Mouse (Mus musculus): ENCODE measurements around the gene Aagab. TPM values are rescaled to one million over a fixed set of nuclear protein-coding genes. Genes with fewer than 3 reads are reported as not detected.
A peak's percentile ranks its signal among the peaks of the same experiment; 100 is the strongest.

The Aagab gene
- polyA plus RNA-seq, 1 experiment from 2014 or later, result 30.1 TPM

GRCm38 (mm10) chr9:63660061-63660460 lies 57.6 kb downstream of the Aagab start:
- Histone ChIP-seq H3K9me3 (no peaks in the 10 kb centered on the region), H3K36me3 (peaks cover 83% of the 10 kb centered on the region), H3K4me1 (replicated peaks) (peaks cover 48% of the 10 kb centered on the region), H3K27ac (no peak overlapping the region), H3K4me2 (no peak overlapping the region), H3K9ac (replicated peaks) (no peak overlapping the region), H3K4me3 (replicated peaks) (no peak overlapping the region), H3K27me3 (no peaks in the 10 kb centered on the region)
- ATAC-seq (ENCODE audit: insufficient number of reproducible peaks, insufficient read depth, low FRiP score, low TSS enrichment, low read depth), result no peak
- WGBS, result 95% methylated on average over 4 of the region's 4 CpGs

GRCm38 (mm10) chr9:63660691-63661090 lies 58.2 kb downstream of the Aagab start:
- H3K4me2 ChIP-seq, result no peak overlapping the region
- 88% methylated on average over 3 of the region's 3 CpGs for WGBS
- H3K4me1 ChIP-seq (replicated peaks), result peaks cover 49% of the 10 kb centered on the region
- H3K9ac ChIP-seq (replicated peaks), result no peak overlapping the region
- no peaks in the 10 kb centered on the region for H3K9me3 ChIP-seq
- H3K4me3 ChIP-seq (replicated peaks), result no peak overlapping the region
- no peak for ATAC-seq (ENCODE audit: insufficient number of reproducible peaks, insufficient read depth, low FRiP score, low TSS enrichment, low read depth)
- H3K27ac ChIP-seq, result no peak overlapping the region
- H3K36me3 ChIP-seq, result peaks cover 80% of the 10 kb centered on the region
- no peaks in the 10 kb centered on the region for H3K27me3 ChIP-seq

- Histone ChIP-seq H3K36me3 (peaks cover 81% of the 10 kb centered on the region), H3K9ac (replicated peaks) (no peak overlapping the region), H3K4me1 (replicated peaks) (peaks cover 69% of the 10 kb centered on the region), H3K27me3 (no peaks in the 10 kb centered on the region), H3K4me2 (no peak overlapping the region), H3K4me3 (replicated peaks) (no peak overlapping the region), H3K9me3 (no peaks in the 10 kb centered on the region), H3K27ac (0 out of 2 replicates have a peak overlapping the region, but pooled peaks have one; percentile 7)
- ATAC-seq (ENCODE audit: insufficient number of reproducible peaks, insufficient read depth, low FRiP score, low TSS enrichment, low read depth), result no peak
- WGBS, result 77% methylated on average over 7 of the region's 7 CpGs
These were observed 60.3 kb downstream of the Aagab start for GRCm38 (mm10) chr9:63662759-63663158.

GRCm38 (mm10) chr9:63663222-63663621 lies 60.8 kb downstream of the Aagab start:
- Histone ChIP-seq H3K4me1 (replicated peaks) (peaks cover 74% of the 10 kb centered on the region), H3K9me3 (no peaks in the 10 kb centered on the region), H3K36me3 (peaks cover 76% of the 10 kb centered on the region), H3K27ac (peak overlapping the region; percentile 45; the same call in 1 of the 2 replicates), H3K27me3 (no peaks in the 10 kb centered on the region), H3K9ac (replicated peaks) (no peak overlapping the region), H3K4me3 (replicated peaks) (no peak overlapping the region), H3K4me2 (no peak overlapping the region)
- no peak for ATAC-seq (ENCODE audit: insufficient number of reproducible peaks, insufficient read depth, low FRiP score, low TSS enrichment, low read depth)
- WGBS, result 36% methylated on average over 10 of the region's 10 CpGs

- 79% methylated on average over 2 of the region's 2 CpGs for WGBS
- no peaks in the 10 kb centered on the region for H3K27me3 ChIP-seq
- no peak overlapping the region for H3K4me3 ChIP-seq (replicated peaks)
- ATAC-seq (ENCODE audit: insufficient number of reproducible peaks, insufficient read depth, low FRiP score, low TSS enrichment, low read depth), result no peak
- peaks cover 72% of the 10 kb centered on the region for H3K36me3 ChIP-seq
- H3K4me1 ChIP-seq (replicated peaks), result peaks cover 74% of the 10 kb centered on the region
- H3K4me2 ChIP-seq, result no peak overlapping the region
- H3K9ac ChIP-seq (replicated peaks), result no peak overlapping the region
- no peaks in the 10 kb centered on the region for H3K9me3 ChIP-seq
- peak overlapping the region; percentile 73 for H3K27ac ChIP-seq
These were observed 61.9 kb downstream of the Aagab start for GRCm38 (mm10) chr9:63664300-63664745.

GRCm38 (mm10) chr9:63664792-63665646 lies 62.6 kb downstream of the Aagab start:
- peaks cover 65% of the 10 kb centered on the region for H3K36me3 ChIP-seq
- H3K9ac ChIP-seq (replicated peaks), result no peak overlapping the region
- H3K27me3 ChIP-seq, result no peaks in the 10 kb centered on the region
- no peak for ATAC-seq (ENCODE audit: insufficient number of reproducible peaks, insufficient read depth, low FRiP score, low TSS enrichment, low read depth)
- H3K9me3 ChIP-seq, result no peaks in the 10 kb centered on the region
- WGBS, result 59% methylated on average over 13 of the region's 13 CpGs
- H3K4me3 ChIP-seq (replicated peaks), result no peak overlapping the region
- peak overlapping the region; percentile 73 for H3K27ac ChIP-seq
- H3K4me1 ChIP-seq (replicated peaks), result peaks cover 72% of the 10 kb centered on the region
- H3K4me2 ChIP-seq, result no peak overlapping the region

- H3K4me3 ChIP-seq (replicated peaks), result no peak overlapping the region
- ATAC-seq (ENCODE audit: insufficient number of reproducible peaks, insufficient read depth, low FRiP score, low TSS enrichment, low read depth), result no peak
- peak overlapping the region; percentile 64 for H3K27ac ChIP-seq
- H3K27me3 ChIP-seq, result no peaks in the 10 kb centered on the region
- peaks cover 59% of the 10 kb centered on the region for H3K36me3 ChIP-seq
- H3K9me3 ChIP-seq, result no peaks in the 10 kb centered on the region
- peaks cover 70% of the 10 kb centered on the region for H3K4me1 ChIP-seq (replicated peaks)
- H3K4me2 ChIP-seq, result no peak overlapping the region
- H3K9ac ChIP-seq (replicated peaks), result no peak overlapping the region
- 62% methylated on average over 18 of the region's 18 CpGs for WGBS
These were observed 64.3 kb downstream of the Aagab start for GRCm38 (mm10) chr9:63666612-63667372.

GRCm38 (mm10) chr9:63667373-63667724 lies 64.9 kb downstream of the Aagab start:
- no peak overlapping the region for H3K4me2 ChIP-seq
- no peaks in the 10 kb centered on the region for H3K9me3 ChIP-seq
- H3K27ac ChIP-seq, result no peak overlapping the region
- no peaks in the 10 kb centered on the region for H3K27me3 ChIP-seq
- no peak overlapping the region for H3K4me3 ChIP-seq (replicated peaks)
- no peak overlapping the region for H3K9ac ChIP-seq (replicated peaks)
- ATAC-seq (ENCODE audit: insufficient number of reproducible peaks, insufficient read depth, low FRiP score, low TSS enrichment, low read depth), result no peak
- WGBS, result 81% methylated on average over 8 of the region's 8 CpGs
- H3K4me1 ChIP-seq (replicated peaks), result peaks cover 71% of the 10 kb centered on the region
- peaks cover 53% of the 10 kb centered on the region for H3K36me3 ChIP-seq

- no peak for ATAC-seq (ENCODE audit: insufficient number of reproducible peaks, insufficient read depth, low FRiP score, low TSS enrichment, low read depth)
- no peaks in the 10 kb centered on the region for H3K9me3 ChIP-seq
- peaks cover 74% of the 10 kb centered on the region for H3K4me1 ChIP-seq (replicated peaks)
- WGBS, result 25% methylated on average over 1 of the region's 1 CpGs
- no peak overlapping the region for H3K4me3 ChIP-seq (replicated peaks)
- peaks cover 45% of the 10 kb centered on the region for H3K36me3 ChIP-seq
- no peaks in the 10 kb centered on the region for H3K27me3 ChIP-seq
- no peak overlapping the region for H3K9ac ChIP-seq (replicated peaks)
- H3K27ac ChIP-seq, result no peak overlapping the region; the same call in 1 of the 2 replicates
- H3K4me2 ChIP-seq, result no peak overlapping the region
These were observed 66.2 kb downstream of the Aagab start for GRCm38 (mm10) chr9:63668621-63669020.

GRCm38 (mm10) chr9:63669816-63670215 lies 67.4 kb downstream of the Aagab start:
- no peak overlapping the region for H3K4me2 ChIP-seq
- H3K4me1 ChIP-seq (replicated peaks), result peaks cover 67% of the 10 kb centered on the region
- peaks cover 45% of the 10 kb centered on the region for H3K36me3 ChIP-seq
- no peak overlapping the region for H3K4me3 ChIP-seq (replicated peaks)
- no peak for ATAC-seq (ENCODE audit: insufficient number of reproducible peaks, insufficient read depth, low FRiP score, low TSS enrichment, low read depth)
- WGBS, result 92% methylated on average over 7 of the region's 7 CpGs
- H3K9ac ChIP-seq (replicated peaks), result no peak overlapping the region
- H3K27ac ChIP-seq, result no peak overlapping the region
- no peaks in the 10 kb centered on the region for H3K9me3 ChIP-seq
- H3K27me3 ChIP-seq, result no peaks in the 10 kb centered on the region

- no peak for ATAC-seq (ENCODE audit: insufficient number of reproducible peaks, insufficient read depth, low FRiP score, low TSS enrichment, low read depth)
- Histone ChIP-seq H3K4me3 (replicated peaks) (no peak overlapping the region), H3K4me1 (replicated peaks) (peaks cover 40% of the 10 kb centered on the region), H3K36me3 (peaks cover 20% of the 10 kb centered on the region; the same call in 1 of the 2 replicates), H3K9ac (replicated peaks) (no peak overlapping the region), H3K27ac (0 out of 2 replicates have a peak overlapping the region, but pooled peaks have one; percentile 45), H3K4me2 (no peak overlapping the region), H3K27me3 (no peaks in the 10 kb centered on the region), H3K9me3 (no peaks in the 10 kb centered on the region)
- 46% methylated on average over 8 of the region's 8 CpGs for WGBS
These were observed 70.5 kb downstream of the Aagab start for GRCm38 (mm10) chr9:63672797-63673493.
